9 mouse cellular contexts compared by ENCODE assay signal in genomic region chr1:78454659-78455058, GRCm38 (mm10). TPM values are rescaled to one million over a fixed set of nuclear protein-coding genes. Genes with fewer than 3 reads are reported as not detected.
DNase-seq lines count a peak whose midpoint lies in the region; ATAC-seq and TF ChIP-seq lines count a peak whose summit lies in the region.
"Had no signal": no experiment of that assay in that cellular context is flagged by ENCODE, and none has a peak within 500 bp of the region (broad histone marks: within the 10 kb centered on the region; RNA-seq: fewer than 3 reads in every experiment).

No protein-coding gene starts in this region.

- no peak for ATAC-seq in limb, embryonic 11.5 days (ENCODE audit: insufficient number of reproducible peaks, low FRiP score, low TSS enrichment, low read depth)

- no peak overlapping the region for H3K4me3 ChIP-seq in ES-E14 (ENCODE audit: insufficient read depth in 1 of 2, low read depth in 1 of 2, low read length in 2 of 2, poor library complexity in 1 of 2, severe bottlenecking in 1 of 2)
- no peak overlapping the region for H3K4me3 ChIP-seq in limb, embryonic 11.5 days (ENCODE audit: low read depth, low read length)

- no peaks in the 10 kb centered on the region for H3K4me1 ChIP-seq in ES-E14 (ENCODE audit: control insufficient read depth in 2 of 2, insufficient read depth in 2 of 2, low read length in 2 of 2, poor library complexity in 1 of 2)
- H3K4me1 ChIP-seq in limb, embryonic 11.5 days (ENCODE audit: control insufficient read depth, insufficient read depth, low read length), result no peaks in the 10 kb centered on the region

- no peaks in the 10 kb centered on the region for H3K27me3 ChIP-seq in limb, embryonic 11.5 days (ENCODE audit: control insufficient read depth, insufficient read depth, low read length)

- intact Hi-C loops in gastrocnemius, postnatal 36 days (cut with DNase I), result loop anchor here (2.0 kb wide), 1 partner anchor 476 kb away; no protein-coding TSS in a partner anchor

- no peak overlapping the region for H3K27ac ChIP-seq in ES-E14 (ENCODE audit: insufficient read depth, low read depth, low read length, poor library complexity, severe bottlenecking)
- H3K27ac ChIP-seq in limb, embryonic 11.5 days (replicated peaks; ENCODE audit: low read depth, low read length), result no peak overlapping the region

- no peaks in the 10 kb centered on the region for H3K9me3 ChIP-seq in ES-E14 (ENCODE audit: control insufficient read depth, insufficient read depth, low read depth, low read length)
- H3K9me3 ChIP-seq in limb, embryonic 11.5 days (ENCODE audit: control insufficient read depth, low read length), result no peaks in the 10 kb centered on the region

- H3K36me3 ChIP-seq in ES-E14 (ENCODE audit: control insufficient read depth, insufficient read depth, low read length, poor library complexity, severe bottlenecking), result peaks cover 25% of the 10 kb centered on the region
- peaks cover 5% of the 10 kb centered on the region; the same call in 1 of the 2 replicates for H3K36me3 ChIP-seq in limb, embryonic 11.5 days (ENCODE audit: control insufficient read depth, insufficient read depth, low read length)

- 40% methylated on average over 7 of the region's 7 CpGs for WGBS in limb, embryonic 11.5 days

- no peak overlapping the region for H3K9ac ChIP-seq in ES-E14 (ENCODE audit: insufficient read depth, low read depth, low read length, poor library complexity, severe bottlenecking)
- no peak overlapping the region for H3K9ac ChIP-seq in limb, embryonic 11.5 days (ENCODE audit: low read length)

- DNase-seq in layer of hippocampus, postnatal 10 days (ENCODE audit: low spot score in 2 of 2), result peak; percentile 49 to 53
- DNase-seq in layer of hippocampus, adult 9-10 months (ENCODE audit: low spot score), result no peak
- DNase-seq in ES-E14 (ENCODE audit: low read depth, low spot score), result peak; percentile 56
- DNase-seq in cerebellum, adult 11-12 months, result peak; percentile 21
- DNase-seq in forelimb bud, embryonic 11.5 days (ENCODE audit: low read depth, low spot score), result peak; percentile 63
- peak; percentile 64 for DNase-seq in limb, embryonic 11.5 days (ENCODE audit: low spot score)
- peak; percentile 29 for DNase-seq in right cerebral cortex, postnatal 14 days
- DNase-seq in gastrocnemius, postnatal 36 days, result no peak

- in situ Hi-C loops in ES-E14 (cut with MboI; ENCODE audit: low sequenced_read_pairs in 2 of 2, unreplicated experiment in 2 of 2), result no loop called here

- H3K4me2 ChIP-seq in limb, embryonic 11.5 days (ENCODE audit: low read depth, severe bottlenecking), result no peak overlapping the region

TF ChIP-seq in ES-E14, 5 proteins besides CTCF, POLR2A, EP300 and RAD21:
- TF ChIP-seq MAFK (IDR thresholded peaks at IDR 0.05; ENCODE audit: insufficient read depth, low read depth, low read length) (no peak), HCFC1 (IDR thresholded peaks at IDR 0.05; ENCODE audit: borderline replicate concordance, insufficient read depth, low read length) (no peak), ZC3H11A (IDR thresholded peaks at IDR 0.05; ENCODE audit: borderline replicate concordance, low read depth, low read length) (no peak), CHD2 (IDR thresholded peaks at IDR 0.05; ENCODE audit: low read depth, low read length) (no peak), ZNF384 (IDR thresholded peaks at IDR 0.05; ENCODE audit: low read depth, low read length) (no peak)

RNA-seq across cellular contexts. Expression of gene Farsb, which starts 34.0 kb away (rescaled TPM):
- total RNA-seq in layer of hippocampus, postnatal 10 days (2021), result 10 to 100 TPM; 72.2 to 78.2 TPM
- 85.7 and 100 TPM in 2 replicates for total RNA-seq in ES-E14 (2012; rRNA removed)
- polyA plus RNA-seq in limb, embryonic 11.5 days (2014; fragmentation: Nextera tagmentation; extraction: Ambion mirVana), result 161 and 165 TPM in 2 replicates
- total RNA-seq in gastrocnemius, postnatal 36 days (2021), result 10 to 100 TPM; 46.8 to 54.3 TPM

RNA-seq across cellular contexts. Expression of gene Mogat1, which starts 56.1 kb away (rescaled TPM):
- not detected for total RNA-seq in layer of hippocampus, postnatal 10 days (2021)
- total RNA-seq in ES-E14 (2012; rRNA removed), result not detected in 2 replicates
- not detected in 2 replicates for polyA plus RNA-seq in limb, embryonic 11.5 days (2014; fragmentation: Nextera tagmentation; extraction: Ambion mirVana)
- not detected for total RNA-seq in gastrocnemius, postnatal 36 days (2021)
- polyA plus RNA-seq: heart, embryonic 14.5 days had no signal

RNA-seq across cellular contexts. Expression of gene BC035947, which starts 57.3 kb away (rescaled TPM):
- total RNA-seq in layer of hippocampus, postnatal 10 days (2021), result under 1 TPM; 0.13 to 0.16 TPM
- total RNA-seq in ES-E14 (2012; rRNA removed), result 0.09 TPM in 1 of 2 replicates, not detected in the other
- 0.31 and 0.74 TPM in 2 replicates for polyA plus RNA-seq in limb, embryonic 11.5 days (2014; fragmentation: Nextera tagmentation; extraction: Ambion mirVana)
- total RNA-seq in gastrocnemius, postnatal 36 days (2021), result not detected
- polyA plus RNA-seq: heart, embryonic 14.5 days had no signal

Comparison
In these comparisons a context has a peak if more than half of its experiments do, and no peak if none do; other contexts are left out.
1. DNase-seq: peak in layer of hippocampus, postnatal 10 days (2 of 2), ES-E14 (single experiment), cerebellum, adult 11-12 months (single experiment), forelimb bud, embryonic 11.5 days (single experiment), limb, embryonic 11.5 days (single experiment) and right cerebral cortex, postnatal 14 days (single experiment); none in layer of hippocampus, adult 9-10 months (single experiment) and gastrocnemius, postnatal 36 days (0 of 2).